Mouse (Mus musculus): ENCODE measurements around the gene Ccdc57.
A peak's percentile ranks its signal among the peaks of the same experiment; 100 is the strongest.
"Not testable (repeated sequence)": the region's sequence is repeated elsewhere in the genome, so short reads cannot be mapped to it uniquely, and the experiment has no call there.

The Ccdc57 gene

DNA sequence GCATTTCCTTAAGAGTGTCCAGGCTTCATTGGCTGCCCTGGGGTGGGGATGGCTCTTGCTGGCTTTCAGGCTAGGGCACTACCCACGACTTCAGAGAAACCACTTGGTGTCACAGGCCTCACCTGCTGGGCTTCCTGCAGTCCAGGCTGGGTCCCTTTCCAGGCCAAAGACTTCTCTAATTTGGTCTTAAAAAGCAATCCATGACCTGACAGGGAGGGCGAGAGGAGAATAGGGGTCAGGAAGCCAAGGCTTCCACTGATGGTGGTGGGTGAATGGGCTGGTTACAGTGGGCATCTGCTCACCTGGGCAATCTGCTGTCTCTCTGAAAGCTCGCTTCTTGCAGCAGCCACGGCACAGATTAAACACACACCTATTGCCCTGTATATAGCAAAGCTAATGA lies 143.3 kb downstream of the Ccdc57 start:
- no peak for DNase-seq (ENCODE audit: extremely low read depth, insufficient read length, low spot score)

DNA sequence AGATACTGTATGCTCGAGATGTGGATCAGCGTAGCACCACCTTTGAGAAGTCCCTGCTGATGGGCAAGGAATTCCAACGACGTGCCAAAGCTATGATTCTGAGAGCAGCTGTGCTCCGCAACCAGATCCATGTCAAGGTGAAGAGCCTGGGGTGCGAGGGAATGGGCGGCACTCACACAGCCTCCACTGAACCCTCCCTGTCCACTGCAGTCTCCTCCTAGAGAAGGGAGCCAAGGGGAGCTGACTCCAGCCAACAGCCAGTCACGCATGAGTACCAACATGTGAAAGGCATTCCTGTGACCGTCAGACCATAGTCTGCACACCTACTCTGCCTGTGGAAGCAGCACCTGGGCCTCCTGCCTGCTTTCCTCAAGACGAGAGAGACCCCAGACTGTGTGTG lies 144.2 kb downstream of the Ccdc57 start:
- DNase-seq (ENCODE audit: extremely low read depth, insufficient read length, low spot score) = not testable (repeated sequence)

DNA sequence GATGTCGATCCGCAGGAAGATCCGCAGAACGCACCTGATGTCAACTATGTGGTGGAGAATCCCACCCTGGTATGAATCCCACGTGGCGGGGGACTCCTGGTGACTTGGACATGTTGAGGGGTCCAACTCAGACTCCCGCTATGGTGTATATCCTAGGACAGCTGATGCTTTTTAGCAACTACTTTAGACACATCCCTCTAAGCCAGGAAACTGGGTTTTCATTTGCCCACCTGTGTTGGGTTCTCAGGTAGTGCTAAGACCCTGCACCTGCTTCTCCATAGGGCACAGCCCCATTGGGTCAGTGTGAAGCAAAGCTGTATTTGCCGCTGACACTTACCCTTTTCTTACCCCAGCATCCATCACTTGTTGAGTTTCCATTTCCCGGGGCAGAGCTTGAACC lies 147.5 kb downstream of the Ccdc57 start:
- DNase-seq (ENCODE audit: extremely low read depth, insufficient read length, low spot score) = no peak

DNA sequence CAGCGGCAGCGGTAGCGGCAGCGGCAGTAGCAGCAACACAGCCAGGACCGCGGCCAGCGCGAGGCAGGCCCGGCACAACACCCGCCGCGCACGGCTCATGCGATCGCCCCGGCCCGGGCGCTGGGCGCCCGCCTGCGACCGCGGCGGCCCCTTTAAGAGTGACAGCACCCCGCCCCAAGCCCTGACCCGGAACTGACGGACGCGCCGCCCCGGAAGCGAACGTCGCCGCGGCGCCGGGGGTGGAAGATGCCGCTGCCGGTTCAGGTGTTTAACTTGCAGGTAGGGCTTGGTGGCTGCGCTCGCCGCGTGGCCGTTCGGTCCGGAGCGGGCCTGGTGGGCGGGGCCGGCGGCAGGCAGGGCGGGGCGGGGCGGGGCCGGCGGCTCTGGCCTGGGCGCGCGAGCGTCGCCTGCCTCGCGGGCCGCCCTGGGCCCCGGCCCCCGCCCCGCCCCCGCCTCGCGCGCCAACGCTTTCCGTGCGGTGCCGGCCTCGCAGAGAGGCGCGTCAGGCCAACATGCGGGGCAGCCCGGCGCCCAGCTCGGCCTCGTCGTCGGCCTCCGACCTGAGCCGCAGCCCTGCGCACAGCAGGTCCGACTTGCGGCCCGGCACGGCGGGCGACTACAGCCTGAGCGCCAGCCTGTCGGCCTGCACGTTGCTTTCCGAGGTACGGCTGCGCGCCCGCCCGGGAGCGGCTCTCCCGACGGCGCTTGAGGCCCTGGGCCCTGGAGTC lies 148.4 kb downstream of the Ccdc57 start, which contains the start of the genes Rfng and Gps1:
Gene Rfng (minus strand): TSS at position 144 of the 728 bp plus-strand sequence.
Gene Gps1 (plus strand): TSS at position 209 of the 728 bp plus-strand sequence.
- peak; percentile 82 for DNase-seq (ENCODE audit: extremely low read depth, insufficient read length, low spot score)

DNA sequence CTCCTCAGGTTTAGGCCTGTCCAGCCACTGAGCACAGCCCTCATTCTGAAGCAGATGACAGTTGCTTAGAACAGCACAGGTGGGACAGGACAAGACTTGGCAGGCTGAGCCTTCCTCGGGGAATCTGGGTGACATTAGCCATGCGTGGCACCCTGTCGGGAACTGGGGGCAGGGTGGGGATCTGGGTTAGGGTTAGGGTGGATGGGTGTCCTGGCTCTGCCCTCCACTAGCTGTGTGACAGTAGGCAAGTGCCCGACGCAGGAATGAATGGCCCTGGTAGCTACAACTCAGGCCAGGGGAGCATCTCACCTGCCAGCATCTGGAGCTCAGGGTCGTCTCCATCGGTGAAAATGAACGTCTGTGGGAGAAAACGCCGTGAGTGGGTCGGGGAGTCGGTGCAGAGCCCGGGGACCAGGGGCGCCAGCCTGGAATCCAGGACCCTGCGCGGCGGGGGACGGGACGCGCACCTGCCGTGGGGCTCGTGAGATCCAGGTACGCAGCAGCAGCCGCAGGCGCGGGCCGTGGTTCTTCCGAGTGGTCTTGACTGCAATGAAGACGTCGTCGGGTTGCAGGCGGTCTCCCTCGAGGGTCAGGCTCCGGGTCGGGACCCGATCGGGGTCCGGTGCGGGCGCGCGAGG lies 149.1 kb downstream of the Ccdc57 start:
- no peak for DNase-seq (ENCODE audit: extremely low read depth, insufficient read length, low spot score)

DNA sequence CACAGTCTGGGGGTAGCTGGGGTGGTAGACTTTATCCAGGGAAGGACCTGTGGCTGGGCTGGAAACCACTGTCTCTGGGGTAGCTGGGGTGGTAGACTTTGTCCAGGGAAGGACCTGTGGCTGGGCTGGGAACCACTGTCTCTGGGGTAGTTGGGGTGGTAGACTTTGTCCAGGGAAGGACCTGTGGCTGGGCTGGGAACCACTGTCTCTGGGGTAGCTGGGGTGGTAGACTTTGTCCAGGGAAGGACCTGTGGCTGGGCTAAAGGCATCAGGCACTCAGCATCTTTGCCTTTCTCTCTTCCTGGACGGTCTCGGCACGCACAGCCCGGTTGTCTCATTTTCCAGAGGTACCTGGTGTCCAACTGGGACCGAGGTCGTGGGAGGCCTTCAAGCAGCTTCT lies 151.3 kb downstream of the Ccdc57 start:
- not testable (repeated sequence) for DNase-seq (ENCODE audit: extremely low read depth, insufficient read length, low spot score)

DNA sequence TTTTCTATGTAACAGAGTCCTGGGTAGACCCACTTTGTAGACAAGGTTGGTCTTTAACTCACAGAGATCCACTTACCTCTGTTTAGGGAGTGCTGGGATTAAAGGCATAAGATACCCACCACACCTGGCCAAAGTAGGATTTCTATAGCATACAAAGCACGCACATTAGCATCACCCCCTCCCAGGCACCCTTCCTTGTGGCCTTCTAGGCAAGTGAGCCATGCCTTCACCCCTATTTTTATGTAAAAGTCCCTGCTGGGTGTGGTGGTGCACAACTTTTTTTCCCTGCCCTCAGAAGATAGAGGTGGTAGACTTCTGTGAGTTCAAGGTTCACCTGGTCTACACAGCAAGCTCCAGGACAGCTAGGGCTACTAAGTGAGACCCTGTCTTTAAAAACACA lies 152.8 kb downstream of the Ccdc57 start:
- DNase-seq (ENCODE audit: extremely low read depth, insufficient read length, low spot score) = no peak

DNA sequence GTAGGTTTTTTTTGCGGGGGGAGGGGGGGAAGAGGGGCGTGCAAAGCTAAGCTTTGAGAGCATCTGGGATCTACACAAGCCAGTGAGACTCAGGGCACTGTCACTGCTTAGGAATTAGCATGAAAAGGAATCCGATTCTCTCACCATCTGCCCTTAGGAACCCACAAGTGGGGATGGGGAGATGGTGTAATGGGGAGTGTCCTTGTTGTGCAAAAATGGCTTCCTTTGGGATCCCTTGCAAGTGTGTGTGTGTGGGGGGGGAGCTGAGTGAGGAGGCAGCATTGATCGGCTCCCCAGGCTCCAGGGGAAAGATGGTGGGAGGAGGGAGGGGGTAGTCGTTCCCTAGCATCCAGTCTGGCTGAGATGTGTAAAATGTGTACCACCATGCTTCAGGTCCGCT lies 155.5 kb downstream of the Ccdc57 start:
- no peak for DNase-seq (ENCODE audit: extremely low read depth, insufficient read length, low spot score)

Measured in 3134 (cell line).